Mouse (Mus musculus): ENCODE data around the gene Mdm2. TPM values are rescaled to one million over a fixed set of nuclear protein-coding genes. Genes with fewer than 3 reads are reported as not detected.
"Not testable (repeated sequence)": the region's sequence is repeated elsewhere in the genome, so short reads cannot be mapped to it uniquely, and the experiment has no call there.

Gene Mdm2
- polyA plus RNA-seq, 1 experiment from 2014 or later: 63.1 TPM

- no peak overlapping the region for H3K27ac ChIP-seq (replicated peaks; ENCODE audit: low read depth, low read length)
- no peak overlapping the region for H3K9ac ChIP-seq (ENCODE audit: low read length)
- no peak for DNase-seq (ENCODE audit: low spot score)
- ATAC-seq (ENCODE audit: insufficient number of reproducible peaks, low FRiP score, low TSS enrichment, low read depth): no peak
- H3K4me3 ChIP-seq (ENCODE audit: low read depth, low read length): no peak overlapping the region
- no peak overlapping the region for H3K4me2 ChIP-seq (ENCODE audit: low read depth, severe bottlenecking)
- WGBS: 91% methylated on average over 4 of the region's 4 CpGs
- H3K36me3 ChIP-seq (ENCODE audit: control insufficient read depth, insufficient read depth, low read length): no peaks in the 10 kb centered on the region
- H3K9me3 ChIP-seq (ENCODE audit: control insufficient read depth, low read length): no peaks in the 10 kb centered on the region
- H3K4me1 ChIP-seq (ENCODE audit: control insufficient read depth, insufficient read depth, low read length): no peaks in the 10 kb centered on the region
- no peaks in the 10 kb centered on the region for H3K27me3 ChIP-seq (ENCODE audit: control insufficient read depth, insufficient read depth, low read length)
Measured at GRCm38 (mm10) chr10:117726350-117726749, 15.8 kb upstream of the Mdm2 start.

- H3K27me3 ChIP-seq (ENCODE audit: control insufficient read depth, insufficient read depth, low read length): no peaks in the 10 kb centered on the region
- ATAC-seq (ENCODE audit: insufficient number of reproducible peaks, low FRiP score, low TSS enrichment, low read depth): no peak
- H3K4me2 ChIP-seq (ENCODE audit: low read depth, severe bottlenecking): no peak overlapping the region
- no peaks in the 10 kb centered on the region for H3K9me3 ChIP-seq (ENCODE audit: control insufficient read depth, low read length)
- H3K9ac ChIP-seq (ENCODE audit: low read length): no peak overlapping the region
- H3K27ac ChIP-seq (replicated peaks; ENCODE audit: low read depth, low read length): no peak overlapping the region
- no peaks in the 10 kb centered on the region for H3K4me1 ChIP-seq (ENCODE audit: control insufficient read depth, insufficient read depth, low read length)
- no peak for DNase-seq (ENCODE audit: low spot score)
- H3K36me3 ChIP-seq (ENCODE audit: control insufficient read depth, insufficient read depth, low read length): no peaks in the 10 kb centered on the region
- H3K4me3 ChIP-seq (ENCODE audit: low read depth, low read length): no peak overlapping the region
- WGBS: 77% methylated on average over 7 of the region's 7 CpGs
Measured at GRCm38 (mm10) chr10:117725671-117726070, 15.1 kb upstream of the Mdm2 start.

- Histone ChIP-seq H3K36me3 (ENCODE audit: control insufficient read depth, insufficient read depth, low read length) (no peaks in the 10 kb centered on the region), H3K27me3 (ENCODE audit: control insufficient read depth, insufficient read depth, low read length) (no peaks in the 10 kb centered on the region), H3K4me2 (ENCODE audit: low read depth, severe bottlenecking) (no peak overlapping the region), H3K4me1 (ENCODE audit: control insufficient read depth, insufficient read depth, low read length) (no peaks in the 10 kb centered on the region), H3K9me3 (ENCODE audit: control insufficient read depth, low read length) (no peaks in the 10 kb centered on the region), H3K4me3 (ENCODE audit: low read depth, low read length) (no peak overlapping the region), H3K9ac (ENCODE audit: low read length) (no peak overlapping the region), H3K27ac (replicated peaks; ENCODE audit: low read depth, low read length) (no peak overlapping the region)
- no peak for ATAC-seq (ENCODE audit: insufficient number of reproducible peaks, low FRiP score, low TSS enrichment, low read depth)
- WGBS: 90% methylated on average over 3 of the region's 3 CpGs
- DNase-seq (ENCODE audit: low spot score): no peak
Measured at GRCm38 (mm10) chr10:117724804-117725361, 14.3 kb upstream of the Mdm2 start.

- H3K4me1 ChIP-seq (ENCODE audit: control insufficient read depth, insufficient read depth, low read length): no peaks in the 10 kb centered on the region
- no peak overlapping the region for H3K4me2 ChIP-seq (ENCODE audit: low read depth, severe bottlenecking)
- H3K27ac ChIP-seq (replicated peaks; ENCODE audit: low read depth, low read length): no peak overlapping the region
- no peak for DNase-seq (ENCODE audit: low spot score)
- H3K9me3 ChIP-seq (ENCODE audit: control insufficient read depth, low read length): no peaks in the 10 kb centered on the region
- no peak overlapping the region for H3K9ac ChIP-seq (ENCODE audit: low read length)
- 77% methylated on average over 5 of the region's 5 CpGs for WGBS
- no peak for ATAC-seq (ENCODE audit: insufficient number of reproducible peaks, low FRiP score, low TSS enrichment, low read depth)
- H3K27me3 ChIP-seq (ENCODE audit: control insufficient read depth, insufficient read depth, low read length): no peaks in the 10 kb centered on the region
- no peaks in the 10 kb centered on the region for H3K36me3 ChIP-seq (ENCODE audit: control insufficient read depth, insufficient read depth, low read length)
- H3K4me3 ChIP-seq (ENCODE audit: low read depth, low read length): no peak overlapping the region
Measured at GRCm38 (mm10) chr10:117724136-117724718, 13.7 kb upstream of the Mdm2 start.

GRCm38 (mm10) chr10:117718161-117719119, 7.9 kb upstream of the Mdm2 start:
- Histone ChIP-seq H3K27me3 (ENCODE audit: control insufficient read depth, insufficient read depth, low read length) (no peaks in the 10 kb centered on the region), H3K27ac (replicated peaks; ENCODE audit: low read depth, low read length) (no peak overlapping the region), H3K4me2 (ENCODE audit: low read depth, severe bottlenecking) (no peak overlapping the region), H3K9me3 (ENCODE audit: control insufficient read depth, low read length) (no peaks in the 10 kb centered on the region), H3K9ac (ENCODE audit: low read length) (no peak overlapping the region), H3K36me3 (ENCODE audit: control insufficient read depth, insufficient read depth, low read length) (no peaks in the 10 kb centered on the region), H3K4me1 (ENCODE audit: control insufficient read depth, insufficient read depth, low read length) (no peaks in the 10 kb centered on the region), H3K4me3 (ENCODE audit: low read depth, low read length) (no peak overlapping the region)
- ATAC-seq (ENCODE audit: insufficient number of reproducible peaks, low FRiP score, low TSS enrichment, low read depth): no peak
- 62% methylated on average over 19 of the region's 19 CpGs for WGBS
- no peak for DNase-seq (ENCODE audit: low spot score)

GRCm38 (mm10) chr10:117717583-117717982, 7.0 kb upstream of the Mdm2 start:
- DNase-seq (ENCODE audit: low spot score): peak; percentile 41
- Histone ChIP-seq H3K4me3 (ENCODE audit: low read depth, low read length) (no peak overlapping the region), H3K4me2 (ENCODE audit: low read depth, severe bottlenecking) (no peak overlapping the region), H3K9me3 (ENCODE audit: control insufficient read depth, low read length) (no peaks in the 10 kb centered on the region), H3K27me3 (ENCODE audit: control insufficient read depth, insufficient read depth, low read length) (no peaks in the 10 kb centered on the region), H3K4me1 (ENCODE audit: control insufficient read depth, insufficient read depth, low read length) (no peaks in the 10 kb centered on the region), H3K27ac (replicated peaks; ENCODE audit: low read depth, low read length) (no peak overlapping the region), H3K36me3 (ENCODE audit: control insufficient read depth, insufficient read depth, low read length) (no peaks in the 10 kb centered on the region), H3K9ac (ENCODE audit: low read length) (no peak overlapping the region)
- ATAC-seq (ENCODE audit: insufficient number of reproducible peaks, low FRiP score, low TSS enrichment, low read depth): no peak
- 18% methylated on average over 4 of the region's 4 CpGs for WGBS

GRCm38 (mm10) chr10:117716686-117717085, 6.1 kb upstream of the Mdm2 start:
- 86% methylated on average over 3 of the region's 3 CpGs for WGBS
- H3K27me3 ChIP-seq (ENCODE audit: control insufficient read depth, insufficient read depth, low read length): no peaks in the 10 kb centered on the region
- H3K27ac ChIP-seq (replicated peaks; ENCODE audit: low read depth, low read length): no peak overlapping the region
- no peak for DNase-seq (ENCODE audit: low spot score)
- no peak overlapping the region for H3K9ac ChIP-seq (ENCODE audit: low read length)
- H3K4me3 ChIP-seq (ENCODE audit: low read depth, low read length): no peak overlapping the region
- no peak overlapping the region for H3K4me2 ChIP-seq (ENCODE audit: low read depth, severe bottlenecking)
- H3K36me3 ChIP-seq (ENCODE audit: control insufficient read depth, insufficient read depth, low read length): no peaks in the 10 kb centered on the region
- no peaks in the 10 kb centered on the region for H3K4me1 ChIP-seq (ENCODE audit: control insufficient read depth, insufficient read depth, low read length)
- no peaks in the 10 kb centered on the region for H3K9me3 ChIP-seq (ENCODE audit: control insufficient read depth, low read length)
- no peak for ATAC-seq (ENCODE audit: insufficient number of reproducible peaks, low FRiP score, low TSS enrichment, low read depth)

GRCm38 (mm10) chr10:117715654-117716053, 5.1 kb upstream of the Mdm2 start:
- DNase-seq (ENCODE audit: low spot score); H3K9me3 ChIP-seq (ENCODE audit: control insufficient read depth, low read length); H3K27me3 ChIP-seq (ENCODE audit: control insufficient read depth, insufficient read depth, low read length); H3K36me3 ChIP-seq (ENCODE audit: control insufficient read depth, insufficient read depth, low read length); H3K9ac ChIP-seq (ENCODE audit: low read length); H3K4me2 ChIP-seq (ENCODE audit: low read depth, severe bottlenecking); ATAC-seq (ENCODE audit: insufficient number of reproducible peaks, low FRiP score, low TSS enrichment, low read depth); H3K4me1 ChIP-seq (ENCODE audit: control insufficient read depth, insufficient read depth, low read length); H3K27ac ChIP-seq (replicated peaks; ENCODE audit: low read depth, low read length); H3K4me3 ChIP-seq (ENCODE audit: low read depth, low read length): not testable (repeated sequence)
- 88% methylated on average over 1 of the region's 1 CpGs for WGBS
